Mouse (Mus musculus): ENCODE measurements around the gene Opn1sw. TPM values are rescaled to one million over a fixed set of nuclear protein-coding genes. Genes with fewer than 3 reads are reported as not detected.

Opn1sw gene
- total and polyA plus RNA-seq, 2 experiments from 2014 or later = 0.63 to 2.2 TPM

DNA sequence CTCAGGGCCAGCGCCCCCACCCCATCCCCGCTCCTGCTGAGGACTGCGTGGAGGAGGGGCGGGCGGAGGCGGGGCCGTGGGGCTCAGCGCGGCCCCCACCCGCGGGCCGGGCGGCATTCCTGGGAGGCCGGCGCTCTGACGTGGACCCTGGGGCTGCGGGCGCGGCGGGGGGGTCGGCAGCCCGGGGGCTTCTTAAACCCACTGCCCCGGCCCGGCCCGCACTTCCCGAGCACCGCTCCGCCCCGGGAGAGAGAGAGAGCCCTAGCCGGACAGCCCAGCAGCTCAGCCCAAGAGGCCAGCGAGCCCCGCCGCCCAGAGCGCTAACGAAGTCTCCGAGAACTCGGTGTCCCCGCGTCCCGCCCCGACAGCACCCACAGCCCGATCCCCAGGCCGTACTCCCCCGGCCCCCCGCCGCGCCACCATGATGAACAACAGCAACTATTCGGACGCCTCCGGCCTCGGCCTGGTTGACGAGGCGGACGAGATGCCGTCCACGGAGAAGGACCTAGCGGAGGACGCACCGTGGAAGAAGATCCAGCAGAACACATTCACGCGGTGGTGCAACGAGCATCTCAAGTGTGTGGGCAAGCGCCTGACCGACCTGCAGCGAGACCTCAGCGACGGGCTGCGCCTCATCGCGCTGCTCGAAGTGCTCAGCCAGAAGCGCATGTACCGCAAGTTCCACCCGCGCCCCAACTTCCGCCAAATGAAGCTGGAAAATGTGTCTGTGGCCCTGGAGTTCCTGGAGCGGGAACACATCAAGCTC is 45.0 kb upstream of the Opn1sw start, which contains the start of gene Flnc:
Gene Flnc (plus strand): TSS at position 219 of the 766 bp plus-strand sequence.
- ATAC-seq (0 out of 2 replicates have a peak, but pooled peaks have one; percentile 10), DNase-seq (ENCODE audit: low spot score) (peak; percentile 21)
- no peak for TF ChIP-seq CTCF (IDR thresholded peaks at IDR 0.05; ENCODE audit: low read depth)
- no peak within 1 kb of the TSS; the same call in 1 of the 2 replicates for H3K27ac ChIP-seq
- H3K4me2 ChIP-seq (ENCODE audit: low read depth, low read length) = peak within 1 kb of the TSS; percentile 60
- H3K4me1 ChIP-seq (ENCODE audit: insufficient read depth, low read length) = peaks cover 16% of the 10 kb centered on the region; the same call in 1 of the 2 replicates
- H3K9ac ChIP-seq (replicated peaks; ENCODE audit: low read length) = peak within 1 kb of the TSS; percentile 38
- WGBS = 2% methylated on average over 52 of the region's 77 CpGs
- H3K4me3 ChIP-seq (ENCODE audit: low read length) = peak within 1 kb of the TSS; percentile 36
- H3K9me3 ChIP-seq (ENCODE audit: low read length) = no peaks in the 10 kb centered on the region
- no peaks in the 10 kb centered on the region for H3K36me3 ChIP-seq (ENCODE audit: insufficient read depth, low read length)
- peaks cover 13% of the 10 kb centered on the region for H3K27me3 ChIP-seq (ENCODE audit: insufficient read depth, low read length)

DNA sequence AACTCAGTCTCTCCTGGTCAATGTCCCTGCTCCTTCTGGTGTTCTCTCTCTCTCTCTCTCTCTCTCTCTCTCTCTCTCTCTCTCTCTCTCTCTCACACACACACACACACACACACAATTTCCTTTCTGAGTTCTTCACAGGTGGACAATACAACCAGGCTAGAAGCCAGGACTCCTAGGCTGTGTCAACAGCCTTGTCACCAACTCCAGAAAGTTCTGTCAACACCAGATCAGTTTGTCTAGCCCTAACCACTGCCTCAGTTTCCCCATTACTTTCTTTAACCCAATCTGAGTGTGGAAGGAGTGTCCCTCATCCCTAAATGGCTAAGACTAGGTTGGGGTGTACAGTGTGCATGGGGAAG is 44.4 kb upstream of the Opn1sw start:
- ATAC-seq (no peak), DNase-seq (ENCODE audit: low spot score) (no peak)
- Histone ChIP-seq H3K9ac (replicated peaks; ENCODE audit: low read length) (peak overlapping the region; percentile 38), H3K4me3 (ENCODE audit: low read length) (peak overlapping the region; percentile 36), H3K4me2 (ENCODE audit: low read depth, low read length) (peak overlapping the region; percentile 60), H3K4me1 (ENCODE audit: insufficient read depth, low read length) (peaks cover 16% of the 10 kb centered on the region; the same call in 1 of the 2 replicates), H3K36me3 (ENCODE audit: insufficient read depth, low read length) (no peaks in the 10 kb centered on the region), H3K27me3 (ENCODE audit: insufficient read depth, low read length) (peaks cover 13% of the 10 kb centered on the region), H3K9me3 (ENCODE audit: low read length) (no peaks in the 10 kb centered on the region), H3K27ac (no peak overlapping the region)
- TF ChIP-seq CTCF (IDR thresholded peaks at IDR 0.05; ENCODE audit: low read depth) = no peak

DNA sequence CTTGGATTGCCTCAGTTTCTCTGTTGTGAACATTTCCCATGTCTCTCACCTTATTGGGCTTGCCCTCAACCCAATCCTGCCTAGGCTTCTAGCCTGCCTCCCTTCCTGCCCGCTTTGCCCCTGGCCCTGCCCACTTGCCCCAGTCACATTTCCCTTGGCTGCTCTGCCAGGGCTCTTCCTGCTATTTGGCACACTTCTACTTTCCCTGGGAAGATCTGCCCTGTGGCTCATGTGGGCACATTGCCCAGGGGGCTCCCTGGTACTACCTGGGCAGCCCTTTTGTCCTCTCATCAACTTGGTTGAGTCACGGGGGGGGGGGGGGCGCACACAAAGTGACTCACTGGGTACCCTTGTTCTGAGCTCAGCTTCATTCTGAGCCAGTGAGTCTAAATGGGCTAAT is 43.9 kb upstream of the Opn1sw start:
- H3K4me2 ChIP-seq (ENCODE audit: low read depth, low read length) = no peak overlapping the region
- H3K27ac ChIP-seq = no peak overlapping the region
- WGBS = 21% methylated on average over 3 of the region's 3 CpGs
- DNase-seq (ENCODE audit: low spot score) (peak; percentile 7), ATAC-seq (no peak)
- H3K4me1 ChIP-seq (ENCODE audit: insufficient read depth, low read length) = peaks cover 16% of the 10 kb centered on the region; the same call in 1 of the 2 replicates
- H3K9ac ChIP-seq (replicated peaks; ENCODE audit: low read length) = no peak overlapping the region
- no peaks in the 10 kb centered on the region for H3K36me3 ChIP-seq (ENCODE audit: insufficient read depth, low read length)
- no peak overlapping the region for H3K4me3 ChIP-seq (ENCODE audit: low read length)
- TF ChIP-seq CTCF (IDR thresholded peaks at IDR 0.05; ENCODE audit: low read depth) = no peak
- H3K9me3 ChIP-seq (ENCODE audit: low read length) = no peaks in the 10 kb centered on the region
- peaks cover 13% of the 10 kb centered on the region for H3K27me3 ChIP-seq (ENCODE audit: insufficient read depth, low read length)

DNA sequence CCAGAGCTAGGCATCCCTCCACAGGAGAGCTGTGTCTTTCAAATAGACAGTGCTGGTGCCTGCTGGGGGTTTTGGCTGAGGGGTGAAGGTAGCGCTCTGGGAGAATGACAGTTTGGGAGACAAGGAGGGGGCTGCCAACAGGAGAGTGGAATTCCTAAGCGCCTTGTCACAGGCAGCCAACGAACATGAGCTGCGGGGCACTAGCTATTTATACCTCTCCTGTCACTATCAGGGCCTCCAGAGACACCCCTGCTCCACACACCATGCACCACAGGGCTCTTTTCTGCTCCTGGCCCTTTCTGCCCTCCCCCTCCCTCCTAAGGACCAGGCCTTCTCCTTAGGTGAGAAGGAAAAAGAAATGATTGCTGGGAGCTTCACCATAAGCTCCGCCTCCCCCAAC is 43.2 kb upstream of the Opn1sw start:
- no peak for ATAC-seq
- H3K4me1 ChIP-seq (ENCODE audit: insufficient read depth, low read length) = peaks cover 10% of the 10 kb centered on the region; the same call in 1 of the 2 replicates
- no peak overlapping the region for H3K9ac ChIP-seq (replicated peaks; ENCODE audit: low read length)
- no peak for TF ChIP-seq CTCF (IDR thresholded peaks at IDR 0.05; ENCODE audit: low read depth)
- H3K27me3 ChIP-seq (ENCODE audit: insufficient read depth, low read length) = peaks cover 13% of the 10 kb centered on the region
- DNase-seq (ENCODE audit: low spot score) = no peak
- no peak overlapping the region for H3K4me2 ChIP-seq (ENCODE audit: low read depth, low read length)
- no peak overlapping the region for H3K4me3 ChIP-seq (ENCODE audit: low read length)
- H3K27ac ChIP-seq = no peak overlapping the region
- no peaks in the 10 kb centered on the region for H3K9me3 ChIP-seq (ENCODE audit: low read length)
- 17% methylated on average over 5 of the region's 5 CpGs for WGBS
- no peaks in the 10 kb centered on the region for H3K36me3 ChIP-seq (ENCODE audit: insufficient read depth, low read length)

DNA sequence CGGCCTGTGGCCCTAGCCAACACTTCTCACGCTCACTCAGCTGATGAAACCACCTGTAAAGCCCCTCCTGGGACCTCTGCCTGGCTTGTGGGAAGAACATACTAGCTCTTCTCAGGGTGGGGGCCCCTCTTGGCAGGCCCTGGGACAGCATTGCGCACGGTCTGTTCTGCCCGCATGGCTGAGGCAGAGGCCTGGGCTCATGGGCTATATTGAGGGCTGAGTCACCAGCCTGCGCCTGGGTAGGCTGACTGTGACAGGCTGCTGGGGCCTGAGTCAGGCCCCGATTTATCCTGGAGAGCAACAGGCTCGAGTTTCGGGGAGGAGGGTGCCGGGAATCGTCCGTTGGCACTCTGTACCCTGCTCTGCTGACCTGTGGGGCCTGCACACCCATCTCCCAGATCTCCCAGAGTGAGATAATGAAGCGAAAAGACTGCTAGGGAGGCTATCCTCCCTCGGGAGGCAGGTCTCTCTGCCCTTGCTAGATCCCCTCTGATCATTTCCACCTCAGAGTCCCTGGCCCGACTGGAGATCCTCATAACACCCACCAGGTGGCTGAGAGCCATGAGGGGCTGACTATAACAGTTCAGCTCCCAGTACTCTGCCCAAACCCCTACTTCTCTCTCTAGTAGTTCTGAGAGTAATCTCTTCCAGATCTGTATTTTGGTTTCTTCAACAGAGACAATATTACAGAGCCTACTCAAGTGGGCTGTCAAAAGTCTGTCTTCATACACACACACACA is 42.6 kb upstream of the Opn1sw start:
- no peaks in the 10 kb centered on the region for H3K36me3 ChIP-seq (ENCODE audit: insufficient read depth, low read length)
- H3K27ac ChIP-seq = no peak overlapping the region
- ATAC-seq (no peak), DNase-seq (ENCODE audit: low spot score) (no peak)
- 0 out of 2 replicates have a peak, but pooled peaks have one; percentile 10 for TF ChIP-seq CTCF (IDR thresholded peaks at IDR 0.05; ENCODE audit: low read depth)
- H3K9me3 ChIP-seq (ENCODE audit: low read length) = no peaks in the 10 kb centered on the region
- no peak overlapping the region for H3K4me2 ChIP-seq (ENCODE audit: low read depth, low read length)
- H3K4me1 ChIP-seq (ENCODE audit: insufficient read depth, low read length) = 0 out of 2 replicates have a peak, but pooled peaks cover 7% of the 10 kb centered on the region
- H3K27me3 ChIP-seq (ENCODE audit: insufficient read depth, low read length) = peaks cover 13% of the 10 kb centered on the region
- H3K4me3 ChIP-seq (ENCODE audit: low read length) = no peak overlapping the region
- H3K9ac ChIP-seq (replicated peaks; ENCODE audit: low read length) = no peak overlapping the region
- WGBS = 52% methylated on average over 15 of the region's 15 CpGs

DNA sequence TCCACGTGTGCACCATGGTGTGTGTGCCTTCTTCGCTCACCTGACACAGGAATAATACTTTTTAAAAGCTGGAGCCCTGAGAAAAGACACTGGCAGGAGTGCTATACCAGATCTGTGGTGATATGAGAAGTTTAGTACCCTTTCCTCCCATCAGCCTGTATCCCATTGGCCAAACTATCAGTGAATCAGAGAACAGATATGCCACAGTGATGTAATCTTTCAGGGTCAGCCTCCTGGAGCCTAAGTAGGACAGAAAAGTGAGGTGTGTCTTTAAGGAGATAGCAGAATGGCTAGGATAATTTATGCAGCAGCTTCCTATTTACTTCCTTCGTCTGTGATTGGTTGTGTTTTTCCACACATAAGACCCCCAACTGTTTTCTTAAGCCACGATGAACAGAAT is 39.9 kb upstream of the Opn1sw start:
- Histone ChIP-seq H3K9me3 (ENCODE audit: low read length) (no peaks in the 10 kb centered on the region), H3K27ac (no peak overlapping the region), H3K27me3 (ENCODE audit: insufficient read depth, low read length) (peaks cover 4% of the 10 kb centered on the region), H3K4me1 (ENCODE audit: insufficient read depth, low read length) (0 out of 2 replicates have a peak, but pooled peaks cover 5% of the 10 kb centered on the region), H3K4me2 (ENCODE audit: low read depth, low read length) (no peak overlapping the region), H3K36me3 (ENCODE audit: insufficient read depth, low read length) (no peaks in the 10 kb centered on the region), H3K4me3 (ENCODE audit: low read length) (no peak overlapping the region), H3K9ac (replicated peaks; ENCODE audit: low read length) (no peak overlapping the region)
- DNase-seq (ENCODE audit: low spot score) (no peak), ATAC-seq (no peak)
- TF ChIP-seq CTCF (IDR thresholded peaks at IDR 0.05; ENCODE audit: low read depth) = no peak
- 54% methylated on average over 4 of the region's 4 CpGs for WGBS

Data from hindbrain, postnatal 0 days (tissue).